Mouse (Mus musculus): ENCODE data around the gene Olfr1410. TPM values are rescaled to one million over a fixed set of nuclear protein-coding genes. Genes with fewer than 3 reads are reported as not detected.

The Olfr1410 gene
- total RNA-seq, 2 experiments from 2014 or later = not detected

Other genes with a start within 250 kb of the Olfr1410 start
- gene Ndufa10, start 131.9 kb upstream of the Olfr1410 start, total RNA-seq (2021) = 1,000 to 10,000 TPM; 1,015 to 1,018 TPM
- gene Olfr1416, start 120.7 kb upstream of the Olfr1410 start, total RNA-seq (2021) = not detected
- gene Olfr1415, start 109.7 kb upstream of the Olfr1410 start, total RNA-seq (2021) = not detected
- not detected for gene Olfr1414, start 87.1 kb upstream of the Olfr1410 start, total RNA-seq (2021)
- not detected for gene Olfr1413, start 34.5 kb upstream of the Olfr1410 start, total RNA-seq (2021)
- gene Olfr1412, start 20.0 kb upstream of the Olfr1410 start, total RNA-seq (2021) = not detected
- not detected for gene Olfr1411, start 11.4 kb upstream of the Olfr1410 start, total RNA-seq (2021)
- not detected for gene Olfr12, start 12.0 kb downstream of the Olfr1410 start, total RNA-seq (2021)
- gene Cops9, start 36.2 kb downstream of the Olfr1410 start, total RNA-seq (2021) = 100 to 1,000 TPM; 218 to 222 TPM
- not detected for gene Otos, start 43.1 kb downstream of the Olfr1410 start, total RNA-seq (2021)
- 100 to 1,000 TPM; 366 to 368 TPM for gene Gpc1, start 225.9 kb downstream of the Olfr1410 start, total RNA-seq (2021)